Mouse (Mus musculus) cerebellum, postnatal 25 days (tissue): ENCODE results near the gene Ryr2.
"Not testable (repeated sequence)": the region's sequence is repeated elsewhere in the genome, so short reads cannot be mapped to it uniquely, and the experiment has no call there.

Source experiments
- DNase-seq, 2 experiments: peaks; one replicate each; pipeline ENCODE4 v3.0.0; 2021; ENCODE audit warnings: mixed read lengths in 2 of 2

Gene Ryr2

GRCm38 (mm10) chr13:11757894-11758293 lies 348.9 kb downstream of the Ryr2 start:
- DNase-seq, result no peak

DNA sequence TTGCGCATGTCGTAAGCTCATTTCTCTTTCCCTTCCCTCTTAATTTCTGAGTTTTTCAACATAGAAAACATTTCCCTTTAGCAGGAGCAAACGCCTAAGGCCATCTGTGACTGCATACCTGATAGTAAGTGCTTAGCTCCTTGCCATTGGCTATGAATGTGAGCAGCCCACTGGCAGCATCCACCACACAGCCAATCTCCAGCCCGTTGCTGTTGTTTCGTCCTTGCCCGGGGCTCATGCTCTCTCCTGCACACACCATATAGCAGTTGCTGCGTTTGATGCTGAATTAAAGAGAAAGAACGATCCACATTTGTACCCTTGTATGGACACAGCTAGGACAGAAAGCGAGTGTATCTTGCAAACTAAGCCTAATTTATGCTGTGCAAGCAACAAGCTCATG lies 361.3 kb downstream of the Ryr2 start:
- no peak for DNase-seq

- DNase-seq, result no peak
Observed at GRCm38 (mm10) chr13:11738211-11738610, 368.5 kb downstream of the Ryr2 start.

GRCm38 (mm10) chr13:11716216-11716615 lies 390.5 kb downstream of the Ryr2 start:
- DNase-seq, result peak in 1 of 2 experiments; percentile 30

DNA sequence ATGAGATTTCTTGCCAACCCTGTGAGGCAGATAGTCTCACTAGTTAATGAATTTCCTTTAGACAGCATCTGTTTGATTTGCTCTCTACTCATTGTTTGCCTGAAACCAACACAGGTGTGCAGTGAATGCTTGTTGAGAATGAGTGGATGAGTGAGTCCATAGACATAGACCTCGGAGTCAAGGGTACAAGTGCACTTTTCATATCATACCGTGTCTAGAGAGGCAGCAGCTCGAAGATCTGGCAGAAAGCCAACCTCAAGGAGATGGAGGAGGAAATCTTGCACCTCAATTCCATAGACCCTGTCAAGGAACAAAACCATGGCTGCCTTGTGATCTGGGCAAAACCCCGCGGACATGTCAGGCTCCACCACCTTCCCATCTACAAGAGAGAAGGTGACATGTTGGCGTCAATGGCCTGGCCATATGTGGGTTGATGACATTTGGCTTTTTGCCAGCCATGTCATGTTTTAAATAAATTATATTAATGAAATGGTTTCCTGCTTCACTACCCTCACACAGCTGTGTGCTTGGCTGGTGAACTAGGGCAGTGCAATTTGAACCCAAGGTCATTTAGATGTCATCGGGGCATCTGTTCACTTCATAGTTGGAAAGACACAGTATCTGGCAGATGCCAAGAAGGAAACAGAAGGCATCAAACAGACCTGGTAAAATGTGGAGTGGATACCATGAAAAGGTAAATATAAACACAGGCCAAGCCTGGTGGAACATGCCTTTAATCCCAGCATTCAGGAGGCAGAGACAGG lies 396.9 kb downstream of the Ryr2 start:
- DNase-seq, result peak; percentile 43 to 50

- no peak for DNase-seq
Observed at GRCm38 (mm10) chr13:11701721-11702120, 405.0 kb downstream of the Ryr2 start.

- DNase-seq, result no peak
Observed at GRCm38 (mm10) chr13:11696496-11696895, 410.2 kb downstream of the Ryr2 start.

GRCm38 (mm10) chr13:11681802-11682201 lies 424.9 kb downstream of the Ryr2 start:
- DNase-seq, result no peak

- DNase-seq, result no peak
Observed at GRCm38 (mm10) chr13:11662815-11663214, 443.9 kb downstream of the Ryr2 start.

DNA sequence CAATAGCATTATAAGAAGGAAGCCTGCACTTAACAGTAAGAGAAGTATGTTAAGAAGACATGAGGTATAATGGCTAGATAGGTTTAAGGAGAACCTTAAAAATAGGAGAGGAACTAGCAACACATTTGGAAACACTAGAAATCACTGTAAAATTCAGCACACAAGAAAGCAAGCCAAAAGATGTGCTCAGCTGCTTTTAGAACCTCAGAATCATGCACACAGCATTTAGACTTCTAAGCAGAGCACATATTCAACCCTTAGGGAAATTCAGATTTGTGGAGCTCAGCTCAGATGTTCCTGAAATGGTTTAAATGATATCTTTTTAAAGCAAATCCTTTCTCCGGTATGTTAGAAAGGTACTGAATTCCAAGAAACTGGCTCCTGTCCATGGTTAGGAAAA lies 461.9 kb downstream of the Ryr2 start:
- DNase-seq, result no peak

DNA sequence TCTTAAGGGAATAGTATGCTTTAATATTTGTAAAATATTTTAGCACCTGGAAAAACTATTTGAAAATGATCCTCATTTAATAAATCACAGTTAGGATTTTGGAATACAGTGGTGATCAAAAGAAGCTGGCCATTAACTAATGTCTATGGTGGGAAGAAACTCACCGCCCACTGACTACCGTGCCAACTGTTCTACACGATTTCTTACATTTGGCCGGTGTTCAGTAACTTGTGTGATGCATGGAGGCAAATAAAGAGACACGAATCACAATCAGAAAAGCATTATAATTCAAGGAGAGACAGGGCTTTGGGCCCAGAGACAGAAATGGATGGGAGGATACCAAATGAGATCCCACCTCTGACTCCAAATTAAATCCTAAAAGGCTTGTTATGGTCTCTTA lies 470.4 kb downstream of the Ryr2 start:
- no peak for DNase-seq

DNA sequence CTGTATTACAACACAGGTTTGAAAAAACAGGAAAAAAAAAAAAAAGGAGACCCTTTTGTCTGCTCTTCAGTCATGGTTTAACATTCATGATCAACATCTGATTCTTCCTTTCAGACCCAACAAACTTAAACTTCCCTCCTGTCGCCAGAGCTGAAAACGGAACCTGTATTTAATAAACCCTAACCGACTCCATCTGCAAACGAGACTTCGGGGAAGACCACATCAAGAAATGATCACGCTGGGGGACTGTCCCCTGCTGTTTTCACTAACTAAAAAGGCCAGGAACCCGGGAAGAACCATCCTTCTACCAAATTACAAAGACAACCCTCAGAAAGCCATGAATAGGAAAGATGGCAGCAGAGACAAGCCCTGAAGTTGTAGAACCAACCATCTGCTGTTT lies 482.2 kb downstream of the Ryr2 start:
- DNase-seq, result no peak

GRCm38 (mm10) chr13:11595431-11595830 lies 511.3 kb downstream of the Ryr2 start:
- no peak for DNase-seq

DNA sequence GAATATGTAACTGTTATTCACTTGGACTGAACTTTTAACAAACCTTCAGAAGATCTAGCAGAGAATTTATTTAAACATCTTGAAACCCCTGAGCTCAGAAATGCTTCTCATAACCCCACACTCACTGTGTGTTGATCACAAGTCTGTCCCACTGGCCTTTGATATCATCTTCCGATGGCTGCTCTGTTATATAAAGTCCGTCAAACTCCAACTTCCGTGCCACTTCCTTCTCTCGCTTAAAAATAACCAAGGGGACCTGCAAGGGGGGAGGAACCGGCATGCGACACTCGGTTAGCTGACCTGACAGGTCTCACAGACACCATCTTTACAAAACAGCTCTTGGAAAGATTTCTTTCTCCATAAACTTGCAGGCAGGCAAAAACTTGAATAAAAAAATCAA lies 521.5 kb downstream of the Ryr2 start:
- no peak for DNase-seq

GRCm38 (mm10) chr13:11572552-11572951 lies 534.2 kb downstream of the Ryr2 start:
- no peak for DNase-seq

DNA sequence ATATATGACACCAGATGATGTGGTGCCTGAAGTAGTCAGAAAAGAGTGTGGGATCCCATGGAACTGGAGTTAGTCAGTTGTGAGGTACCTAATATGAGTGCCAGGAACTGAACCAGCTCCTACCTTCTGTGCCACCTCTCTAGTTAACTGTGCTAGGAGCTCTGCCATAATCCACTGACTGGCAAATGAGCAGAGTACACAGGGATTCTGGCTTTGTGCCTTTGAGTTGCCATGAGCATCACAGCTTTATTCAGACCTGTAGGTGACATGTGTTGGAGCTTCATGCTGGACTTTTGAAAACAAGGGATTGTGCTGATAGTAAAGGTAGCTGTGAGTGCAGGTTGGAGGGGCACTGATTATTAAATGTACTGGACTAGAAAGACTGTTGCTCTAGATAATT lies 539.4 kb downstream of the Ryr2 start:
- peak; percentile 20 to 40 for DNase-seq

- no peak for DNase-seq
Observed at GRCm38 (mm10) chr13:11566486-11566885, 540.3 kb downstream of the Ryr2 start.

- DNase-seq, result peak; percentile 61 to 75
Observed at GRCm38 (mm10) chr13:11563224-11564024, 543.3 kb downstream of the Ryr2 start.

GRCm38 (mm10) chr13:11549644-11550043 lies 557.1 kb downstream of the Ryr2 start:
- no peak for DNase-seq

GRCm38 (mm10) chr13:11549136-11549535 lies 557.6 kb downstream of the Ryr2 start:
- DNase-seq, result not testable (repeated sequence)

DNA sequence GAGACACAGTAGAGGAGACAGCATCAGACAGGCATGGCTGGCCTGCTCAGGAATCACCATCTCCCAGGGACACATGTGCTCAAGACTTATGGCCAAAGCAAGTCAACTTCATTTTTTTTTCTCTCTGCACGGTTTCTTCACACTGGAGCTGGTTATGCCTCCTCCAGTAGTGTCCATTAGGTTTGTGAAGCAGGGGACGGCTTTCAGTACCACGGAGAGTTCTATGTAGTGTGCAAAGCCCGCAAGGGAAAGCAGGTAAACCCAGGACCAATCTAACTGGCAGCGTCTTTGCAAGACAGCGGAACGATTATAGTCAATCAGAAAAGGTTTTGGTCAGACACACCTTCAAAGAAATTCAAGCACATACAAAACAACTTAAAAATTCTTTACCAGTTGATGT lies 560.9 kb downstream of the Ryr2 start:
- no peak for DNase-seq

DNA sequence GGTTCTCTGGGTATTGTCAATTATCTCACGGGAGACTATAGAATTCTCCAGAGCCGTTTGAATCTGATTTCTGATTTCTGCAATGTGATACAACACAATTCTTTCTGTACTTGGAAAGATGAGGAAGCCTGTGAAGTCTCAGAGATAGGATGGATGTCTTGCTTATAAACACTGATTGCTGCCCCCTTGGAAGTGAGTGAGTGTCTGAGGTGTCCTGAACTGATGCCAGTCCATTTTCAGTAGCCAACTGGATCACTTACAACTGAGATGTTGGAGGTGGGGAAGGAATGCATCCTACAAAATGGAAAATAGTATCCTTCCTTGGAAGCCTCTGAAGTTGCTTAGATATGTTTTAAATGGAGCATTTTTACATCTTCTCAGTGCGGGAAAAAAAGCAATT lies 564.2 kb downstream of the Ryr2 start:
- DNase-seq, result no peak

DNA sequence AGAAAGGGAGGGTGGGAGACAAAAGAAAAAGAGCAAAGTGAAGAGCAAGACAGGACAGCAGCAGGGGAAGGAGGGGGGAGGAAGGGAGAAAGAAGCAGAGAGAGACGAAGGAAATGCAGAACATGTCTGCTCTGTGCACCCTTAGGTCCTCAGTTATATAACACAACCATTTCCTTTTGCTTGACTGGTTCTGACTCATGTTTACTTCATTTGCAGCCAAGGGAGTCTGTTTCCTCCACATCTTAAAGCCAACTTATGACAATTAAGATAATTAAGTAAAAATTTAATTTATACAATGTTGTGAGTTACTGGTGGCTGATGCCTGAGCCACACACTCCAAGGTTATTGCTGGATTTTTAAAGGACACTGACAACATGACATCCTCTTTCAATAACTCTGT lies 569.9 kb downstream of the Ryr2 start:
- no peak for DNase-seq

- DNase-seq, result no peak
Observed at GRCm38 (mm10) chr13:11535874-11536273, 570.9 kb downstream of the Ryr2 start.
